Mouse (Mus musculus): ENCODE results near the gene Sephs1.
A peak's percentile ranks its signal among the peaks of the same experiment; 100 is the strongest.

The Sephs1 gene

GRCm38 (mm10) chr2:4881350-4882248, at the start of gene Sephs1:
Sephs1 (plus strand) TSS chr2:4881564.
- peak; percentile 86 for DNase-seq

- no peak for DNase-seq
Observed at GRCm38 (mm10) chr2:4832166-4832565, 49.2 kb upstream of the Sephs1 start.

GRCm38 (mm10) chr2:4849449-4849848, 31.9 kb upstream of the Sephs1 start:
- DNase-seq, result no peak

GRCm38 (mm10) chr2:4857186-4857585, 24.2 kb upstream of the Sephs1 start:
- no peak for DNase-seq

- no peak for DNase-seq
Observed at GRCm38 (mm10) chr2:4858161-4858560, 23.2 kb upstream of the Sephs1 start.

- DNase-seq, result peak; percentile 93
Observed at GRCm38 (mm10) chr2:4864008-4864816, 17.2 kb upstream of the Sephs1 start.

GRCm38 (mm10) chr2:4864817-4865296, 16.5 kb upstream of the Sephs1 start:
- DNase-seq, result no peak

GRCm38 (mm10) chr2:4868028-4868725, 13.2 kb upstream of the Sephs1 start:
- no peak for DNase-seq

- DNase-seq, result no peak
Observed at GRCm38 (mm10) chr2:4872740-4873139, 8.6 kb upstream of the Sephs1 start.

- no peak for DNase-seq
Observed at GRCm38 (mm10) chr2:4873331-4873730, 8.0 kb upstream of the Sephs1 start.

GRCm38 (mm10) chr2:4875090-4875489, 6.3 kb upstream of the Sephs1 start:
- DNase-seq, result no peak

GRCm38 (mm10) chr2:4876131-4876530, 5.2 kb upstream of the Sephs1 start:
- DNase-seq, result no peak

- DNase-seq, result no peak
Observed at GRCm38 (mm10) chr2:4880737-4881349, 521 bp upstream of the Sephs1 start.

- peak; percentile 64 for DNase-seq
Observed at GRCm38 (mm10) chr2:4882249-4882791, 956 bp downstream of the Sephs1 start.

GRCm38 (mm10) chr2:4883009-4883704, 1.8 kb downstream of the Sephs1 start:
- no peak for DNase-seq

GRCm38 (mm10) chr2:4886896-4887295, 5.5 kb downstream of the Sephs1 start:
- no peak for DNase-seq

GRCm38 (mm10) chr2:4895598-4895997, 14.2 kb downstream of the Sephs1 start:
- no peak for DNase-seq

- no peak for DNase-seq
Observed at GRCm38 (mm10) chr2:4896970-4897369, 15.6 kb downstream of the Sephs1 start.

- no peak for DNase-seq
Observed at GRCm38 (mm10) chr2:4900624-4901023, 19.3 kb downstream of the Sephs1 start.

GRCm38 (mm10) chr2:4902346-4902745, 21.0 kb downstream of the Sephs1 start:
- no peak for DNase-seq

GRCm38 (mm10) chr2:4907120-4907519, 25.8 kb downstream of the Sephs1 start:
- no peak for DNase-seq

GRCm38 (mm10) chr2:4907916-4908315, 26.6 kb downstream of the Sephs1 start:
- DNase-seq, result no peak

All from right cerebral cortex, postnatal 4 days (tissue).